Mouse (Mus musculus) erythroblast, adult 5-6 weeks (primary cell): ENCODE measurements around the gene Aqp3. TPM values are rescaled to one million over a fixed set of nuclear protein-coding genes. Genes with fewer than 3 reads are reported as not detected.

ENCODE experiments used
- total RNA-seq, 2 experiments: library from RNA; stranded (forward) in 1 of 2; stranded (reverse) in 1 of 2; fragments of 150-400 nt in 1 of 2; fragments of 200-764, 138-1000 nt in 1 of 2; gene quantifications; 2 replicates each; pipeline versions ENCODE4 v1.2.3 to v1.2.4; 2015 to 2017; ENCODE audit warnings: low replicate concordance in 2 of 2

Gene Aqp3
- total RNA-seq, 2 experiments from 2014 or later, result not detected

Other genes with a start within 250 kb of the Aqp3 start
- gene B4galt1, start 244.2 kb downstream of the Aqp3 start, total RNA-seq (2015; ENCODE audit: low replicate concordance), result 34.5 and 42.3 TPM in 2 replicates
- gene B4galt1, start 244.2 kb downstream of the Aqp3 start, total RNA-seq (2017; ENCODE audit: low replicate concordance), result 29.7 and 31.4 TPM in 2 replicates
- not detected in 2 replicates for gene Spink4, start 178.1 kb downstream of the Aqp3 start, total RNA-seq (2015; ENCODE audit: low replicate concordance)
- gene Spink4, start 178.1 kb downstream of the Aqp3 start, total RNA-seq (2017; ENCODE audit: low replicate concordance), result not detected in 2 replicates
- 28.2 and 33.2 TPM in 2 replicates for gene Bag1, start 149.9 kb downstream of the Aqp3 start, total RNA-seq (2015; ENCODE audit: low replicate concordance)
- gene Bag1, start 149.9 kb downstream of the Aqp3 start, total RNA-seq (2017; ENCODE audit: low replicate concordance), result 126 and 129 TPM in 2 replicates
- 26.5 and 36.4 TPM in 2 replicates for gene Chmp5, start 149.8 kb downstream of the Aqp3 start, total RNA-seq (2015; ENCODE audit: low replicate concordance)
- 42.0 and 56.2 TPM in 2 replicates for gene Chmp5, start 149.8 kb downstream of the Aqp3 start, total RNA-seq (2017; ENCODE audit: low replicate concordance)
- gene Nfx1, start 127.3 kb downstream of the Aqp3 start, total RNA-seq (2015; ENCODE audit: low replicate concordance), result 8.8 and 11.3 TPM in 2 replicates
- gene Nfx1, start 127.3 kb downstream of the Aqp3 start, total RNA-seq (2017; ENCODE audit: low replicate concordance), result 19.3 and 22.7 TPM in 2 replicates
- not detected in 2 replicates for gene Aqp7, start 50.0 kb downstream of the Aqp3 start, total RNA-seq (2015; ENCODE audit: low replicate concordance)
- gene Aqp7, start 50.0 kb downstream of the Aqp3 start, total RNA-seq (2017; ENCODE audit: low replicate concordance), result not detected in 2 replicates
- gene Nol6, start 26.3 kb upstream of the Aqp3 start, total RNA-seq (2015; ENCODE audit: low replicate concordance), result 1.9 and 2.9 TPM in 2 replicates
- 4.8 and 10.7 TPM in 2 replicates for gene Nol6, start 26.3 kb upstream of the Aqp3 start, total RNA-seq (2017; ENCODE audit: low replicate concordance)
- 229 and 299 TPM in 2 replicates for gene Ube2r2, start 37.6 kb upstream of the Aqp3 start, total RNA-seq (2015; ENCODE audit: low replicate concordance)
- 275 and 350 TPM in 2 replicates for gene Ube2r2, start 37.6 kb upstream of the Aqp3 start, total RNA-seq (2017; ENCODE audit: low replicate concordance)
- 23.2 and 26.1 TPM in 2 replicates for gene Ubap2, start 177.0 kb upstream of the Aqp3 start, total RNA-seq (2015; ENCODE audit: low replicate concordance)
- 14.7 and 46.3 TPM in 2 replicates for gene Ubap2, start 177.0 kb upstream of the Aqp3 start, total RNA-seq (2017; ENCODE audit: low replicate concordance)
- 200 and 219 TPM in 2 replicates for gene Dcaf12, start 216.7 kb upstream of the Aqp3 start, total RNA-seq (2015; ENCODE audit: low replicate concordance)
- gene Dcaf12, start 216.7 kb upstream of the Aqp3 start, total RNA-seq (2017; ENCODE audit: low replicate concordance), result 299 and 336 TPM in 2 replicates